Mouse (Mus musculus): ENCODE data around the gene Abcc6. TPM values are rescaled to one million over a fixed set of nuclear protein-coding genes. Genes with fewer than 3 reads are reported as not detected.

The Abcc6 gene
- polyA plus RNA-seq, 1 experiment from 2014 or later, result 0.35 TPM

Other genes with a start within 250 kb of the Abcc6 start
- 1.6 and 2.0 TPM in 2 replicates for gene Lmtk3, start 246.6 kb downstream of the Abcc6 start, polyA plus RNA-seq (2015; fragmentation: Nextera tagmentation; extraction: Ambion mirVana)
- gene Sult2b1, start 245.6 kb downstream of the Abcc6 start, polyA plus RNA-seq (2015; fragmentation: Nextera tagmentation; extraction: Ambion mirVana), result 82.1 and 91.0 TPM in 2 replicates
- 87.9 and 98.8 TPM in 2 replicates for gene Cyth2, start 215.7 kb downstream of the Abcc6 start, polyA plus RNA-seq (2015; fragmentation: Nextera tagmentation; extraction: Ambion mirVana)
- 1.4 and 1.5 TPM in 2 replicates for gene Kcnj14, start 205.5 kb downstream of the Abcc6 start, polyA plus RNA-seq (2015; fragmentation: Nextera tagmentation; extraction: Ambion mirVana)
- 56.3 and 59.3 TPM in 2 replicates for gene Grwd1, start 199.4 kb downstream of the Abcc6 start, polyA plus RNA-seq (2015; fragmentation: Nextera tagmentation; extraction: Ambion mirVana)
- gene Kdelr1, start 157.5 kb downstream of the Abcc6 start, polyA plus RNA-seq (2015; fragmentation: Nextera tagmentation; extraction: Ambion mirVana), result 79.4 and 97.8 TPM in 2 replicates
- gene Grin2d, start 151.9 kb downstream of the Abcc6 start, polyA plus RNA-seq (2015; fragmentation: Nextera tagmentation; extraction: Ambion mirVana), result 0.48 and 0.68 TPM in 2 replicates
- 0.49 and 0.86 TPM in 2 replicates for gene Syngr4, start 133.6 kb downstream of the Abcc6 start, polyA plus RNA-seq (2015; fragmentation: Nextera tagmentation; extraction: Ambion mirVana)
- 4.4 and 5.5 TPM in 2 replicates for gene Tmem143, start 133.4 kb downstream of the Abcc6 start, polyA plus RNA-seq (2015; fragmentation: Nextera tagmentation; extraction: Ambion mirVana)
- 328 and 364 TPM in 2 replicates for gene Emp3, start 108.9 kb downstream of the Abcc6 start, polyA plus RNA-seq (2015; fragmentation: Nextera tagmentation; extraction: Ambion mirVana)
- gene Ccdc114, start 106.2 kb downstream of the Abcc6 start, polyA plus RNA-seq (2015; fragmentation: Nextera tagmentation; extraction: Ambion mirVana), result 3.5 and 3.6 TPM in 2 replicates
- gene Nomo1, start 3.4 kb upstream of the Abcc6 start, polyA plus RNA-seq (2015; fragmentation: Nextera tagmentation; extraction: Ambion mirVana), result 32.4 and 35.3 TPM in 2 replicates
- 0.18 and 0.92 TPM in 2 replicates for gene Kcnj11, start 70.5 kb upstream of the Abcc6 start, polyA plus RNA-seq (2015; fragmentation: Nextera tagmentation; extraction: Ambion mirVana)
- gene Abcc8, start 149.7 kb upstream of the Abcc6 start, polyA plus RNA-seq (2015; fragmentation: Nextera tagmentation; extraction: Ambion mirVana), result 1.0 and 2.5 TPM in 2 replicates
- 0.17 TPM in 2 replicates for gene Ush1c, start 208.2 kb upstream of the Abcc6 start, polyA plus RNA-seq (2015; fragmentation: Nextera tagmentation; extraction: Ambion mirVana)
- gene Otog, start 210.7 kb upstream of the Abcc6 start, polyA plus RNA-seq (2015; fragmentation: Nextera tagmentation; extraction: Ambion mirVana), result 0.54 and 0.56 TPM in 2 replicates

Data from limb, embryonic 15.5 days (tissue).